Mouse (Mus musculus) brown adipose tissue, adult 24 weeks (tissue): ENCODE measurements around the gene Gm21900. TPM values are rescaled to one million over a fixed set of nuclear protein-coding genes. Genes with fewer than 3 reads are reported as not detected.
"Not testable (repeated sequence)": the region's sequence is repeated elsewhere in the genome, so short reads cannot be mapped to it uniquely, and the experiment has no call there.

Experiments
- H3K27ac ChIP-seq: fragments of 200-500 bp; replicated peaks from 2 replicates; pipeline ENCODE4 v1.5.1; 2012; ENCODE audit warnings: low read depth, mild to moderate bottlenecking, low read length
- H3K4me1 ChIP-seq: fragments of 200-500 bp; 2 replicates; pipeline ENCODE4 v1.6.1; 2012; ENCODE audit warnings: low read length, mixed read lengths; ENCODE audit not compliant: control insufficient read depth, insufficient read depth, insufficient read length
- H3K4me3 ChIP-seq: fragments of 200-500 bp; 2 replicates; pipeline ENCODE4 v1.5.1; 2012; ENCODE audit warnings: low read depth, mild to moderate bottlenecking, low read length, moderate library complexity; ENCODE audit not compliant: insufficient read depth
- polyA plus RNA-seq: library from polyadenylated mRNA; stranded (reverse); fragments of >200 nt; gene quantifications from 2 replicates; pipeline ENCODE4 v1.2.4, GENCODE M21; 2012; ENCODE audit not compliant: missing spikeins, insufficient read depth, insufficient read length

Gm21900 gene
- not detected in 2 replicates for polyA plus RNA-seq

GRCm38 (mm10) chrY:10616061-10616460 is at the start of gene Gm21900:
Gene Gm21900, plus strand, starts transcription at chrY:10616361.
- not testable (repeated sequence) for H3K27ac ChIP-seq, H3K4me3 ChIP-seq, H3K4me1 ChIP-seq

- not testable (repeated sequence) for H3K4me3 ChIP-seq
Measured at GRCm38 (mm10) chrY:10643516-10643915, 27.4 kb downstream of the Gm21900 start.

More at GRCm38 (mm10) chrY:10643516-10643915, 27.4 kb downstream of the Gm21900 start:
- not testable (repeated sequence) for H3K27ac ChIP-seq, H3K4me1 ChIP-seq

Other genes with a start within 250 kb of the Gm21900 start
- gene Gm28510, start 203.6 kb upstream of the Gm21900 start, polyA plus RNA-seq: not detected in 2 replicates
- gene Gm20737, start 80.3 kb upstream of the Gm21900 start, polyA plus RNA-seq: not detected in 2 replicates
- not detected in 2 replicates for gene Gm21775, start 62.9 kb upstream of the Gm21900 start, polyA plus RNA-seq
- gene Gm20777, start 136.1 kb downstream of the Gm21900 start, polyA plus RNA-seq: not detected in 2 replicates